ENCODE assay signal across 8 mouse cellular contexts in genomic region chr11:88459946-88460736, GRCm38 (mm10).
A peak's percentile ranks its signal among the peaks of the same experiment; 100 is the strongest.
DNase-seq lines count a peak whose midpoint lies in the region; ATAC-seq and TF ChIP-seq lines count a peak whose summit lies in the region.

No protein-coding gene starts in this region.

- no peak overlapping the region for H3K4me2 ChIP-seq in heart, postnatal 0 days (ENCODE audit: low read depth, low read length)

- peaks cover 45% of the 10 kb centered on the region for H3K4me1 ChIP-seq in heart, postnatal 0 days (ENCODE audit: control insufficient read depth, insufficient read depth)
- H3K4me1 ChIP-seq in limb, embryonic 10.5 days, result peaks cover 72% of the 10 kb centered on the region
- peaks cover 36% of the 10 kb centered on the region for H3K4me1 ChIP-seq in olfactory bulb, adult 2 months (ENCODE audit: control insufficient read depth, insufficient read depth, low read length)
- H3K4me1 ChIP-seq in cerebellum, adult 2 months (ENCODE audit: control insufficient read depth, insufficient read depth, low read length), result peaks cover 6% of the 10 kb centered on the region; the same call in 1 of the 2 replicates

- WGBS in heart, postnatal 0 days, result 55% methylated on average over 19 of the region's 19 CpGs
- WGBS in limb, embryonic 10.5 days, result 24% methylated on average over 19 of the region's 19 CpGs
- WGBS in olfactory bulb, adult 2 months, result 51% methylated on average over 19 of the region's 19 CpGs
- WGBS in cerebellum, adult 2 months, result 54% methylated on average over 19 of the region's 19 CpGs

- H3K4me3 ChIP-seq in heart, postnatal 0 days (ENCODE audit: low read depth, low read length), result no peak overlapping the region
- 0 out of 2 replicates have a peak overlapping the region, but pooled peaks have one; percentile 3 for H3K4me3 ChIP-seq in limb, embryonic 10.5 days
- H3K4me3 ChIP-seq in olfactory bulb, adult 2 months (ENCODE audit: insufficient read depth, low read depth, low read length), result no peak overlapping the region
- no peak overlapping the region for H3K4me3 ChIP-seq in cerebellum, adult 2 months (replicated peaks; ENCODE audit: insufficient read depth, low read depth, low read length)

- H3K27me3 ChIP-seq in heart, postnatal 0 days (ENCODE audit: control insufficient read depth, insufficient read depth, low read length), result no peaks in the 10 kb centered on the region
- H3K27me3 ChIP-seq in limb, embryonic 10.5 days (ENCODE audit: low read depth, poor library complexity, severe bottlenecking), result no peaks in the 10 kb centered on the region
- no peaks in the 10 kb centered on the region for H3K27me3 ChIP-seq in cerebellum, adult 2 months (ENCODE audit: control insufficient read depth, insufficient read depth, low read length)

- no peak for TF ChIP-seq CTCF in heart, postnatal 0 days (IDR thresholded peaks at IDR 0.05; ENCODE audit: low read depth)
- no peak for TF ChIP-seq CTCF in olfactory bulb, adult 2 months (IDR thresholded peaks at IDR 0.05; ENCODE audit: insufficient read depth, low read depth, low read length)
- TF ChIP-seq CTCF in cerebellum, adult 2 months (IDR thresholded peaks at IDR 0.05; ENCODE audit: borderline replicate concordance, insufficient read depth, low read depth, low read length), result no peak

- no peaks in the 10 kb centered on the region for H3K9me3 ChIP-seq in heart, postnatal 0 days (replicated peaks; ENCODE audit: control insufficient read depth, low read length)
- no peaks in the 10 kb centered on the region for H3K9me3 ChIP-seq in limb, embryonic 10.5 days (replicated peaks)

- H3K9ac ChIP-seq in heart, postnatal 0 days (replicated peaks; ENCODE audit: low read depth, low read length), result 0 out of 2 replicates have a peak overlapping the region, but pooled peaks have one; percentile 18

- H3K36me3 ChIP-seq in heart, postnatal 0 days (replicated peaks; ENCODE audit: control insufficient read depth, insufficient read depth, low read length), result no peaks in the 10 kb centered on the region
- H3K36me3 ChIP-seq in limb, embryonic 10.5 days, result peaks cover 22% of the 10 kb centered on the region

- no peak for TF ChIP-seq EP300 in heart, postnatal 0 days (IDR thresholded peaks at IDR 0.05; ENCODE audit: low read depth)

- TF ChIP-seq POLR2A in olfactory bulb, adult 2 months (IDR thresholded peaks at IDR 0.05; ENCODE audit: insufficient read depth, low read depth, low read length), result no peak
- no peak for TF ChIP-seq POLR2A in cerebellum, adult 2 months (IDR thresholded peaks at IDR 0.05; ENCODE audit: borderline replicate concordance, insufficient read depth, low read length)

- intact Hi-C loops in left cerebral cortex, postnatal 4 days (cut with DNase I), result no loop called here
- intact Hi-C loops in left cerebral cortex, postnatal 25 days (cut with DNase I), result no loop called here

- DNase-seq in left cerebral cortex, postnatal 4 days, result peak; percentile 61
- no peak for DNase-seq in left cerebral cortex, postnatal 25 days (ENCODE audit: low spot score in 2 of 2)
- no peak for DNase-seq in heart, postnatal 0 days (ENCODE audit: low spot score)
- peak; percentile 56 for DNase-seq in limb, embryonic 10.5 days (ENCODE audit: low spot score)
- DNase-seq in cerebellum, adult 2 months, result no peak
- no peak for DNase-seq in ovary, postnatal 10 days (ENCODE audit: low spot score)

- H3K27ac ChIP-seq in heart, postnatal 0 days (ENCODE audit: low read depth), result peak overlapping the region; percentile 30
- peak overlapping the region; percentile 59; the same call in 1 of the 2 replicates for H3K27ac ChIP-seq in limb, embryonic 10.5 days
- peak overlapping the region; percentile 50 for H3K27ac ChIP-seq in olfactory bulb, adult 2 months (ENCODE audit: insufficient read depth, low read depth, low read length)
- no peak overlapping the region for H3K27ac ChIP-seq in cerebellum, adult 2 months (ENCODE audit: insufficient read depth, low read length)

- ATAC-seq in heart, postnatal 0 days (ENCODE audit: insufficient read depth, low read depth), result no peak
- no peak for ATAC-seq in megakaryocyte-erythroid progenitor cell, adult 5-6 weeks (replicated peaks; ENCODE audit: low FRiP score, low TSS enrichment, poor library complexity, severe bottlenecking)

Comparison
In these comparisons a context has a peak if more than half of its experiments do, and no peak if none do; other contexts are left out.
1. DNase-seq: peak in left cerebral cortex, postnatal 4 days (single experiment) and limb, embryonic 10.5 days (single experiment); none in left cerebral cortex, postnatal 25 days (0 of 2), heart, postnatal 0 days (single experiment), cerebellum, adult 2 months (0 of 2) and ovary, postnatal 10 days (single experiment).